Mouse (Mus musculus) liver, adult 2 months (tissue): ENCODE measurements around the gene Kif2b.

Experiments used
- CTCF ChIP-seq: fragments of 200-500 bp; IDR thresholded peaks from 2 replicates; pipeline ENCODE4 v1.5.1; 2011; ENCODE audit warnings: low read depth, low read length, control low read depth
- POLR2A ChIP-seq: fragments of 200-500 bp; IDR thresholded peaks from 2 replicates; pipeline ENCODE4 v1.6.1; 2011; ENCODE audit warnings: low read length, control low read depth; ENCODE audit not compliant: insufficient read depth; ENCODE audit errors: extremely low read depth

DNA sequence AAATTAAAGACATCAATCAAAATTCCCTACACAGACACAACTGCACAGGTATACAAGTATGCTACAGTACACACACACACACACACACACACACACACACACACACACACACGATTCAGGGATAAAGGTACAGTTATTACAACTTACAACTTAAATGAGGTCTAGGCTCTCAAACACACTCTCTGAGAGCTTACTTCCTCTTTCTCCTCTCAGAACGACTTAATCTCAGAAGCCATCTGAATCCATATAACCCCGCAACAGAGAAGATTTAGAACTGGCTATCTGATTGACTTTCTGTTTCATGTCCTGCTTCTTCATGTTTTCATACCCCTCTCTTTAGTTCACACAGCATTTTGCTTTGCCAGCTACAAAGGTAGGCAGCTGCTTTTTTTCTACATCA, 2.9 kb downstream of the Kif2b start:
- TF ChIP-seq CTCF: no peak
- TF ChIP-seq POLR2A: no peak
